Mouse (Mus musculus): ENCODE data around the gene Gm36864.

GRCm38 (mm10) chr7:44225076-44225475 is 10.9 kb upstream of the Gm36864 start, which contains the start of gene Klk1:
- TF ChIP-seq EP300 (IDR thresholded peaks at IDR 0.05; ENCODE audit: low read depth) (no peak), CTCF (IDR thresholded peaks at IDR 0.05; ENCODE audit: low read depth) (no peak)

Data from heart, postnatal 0 days (tissue).